In the genomic region with DNA sequence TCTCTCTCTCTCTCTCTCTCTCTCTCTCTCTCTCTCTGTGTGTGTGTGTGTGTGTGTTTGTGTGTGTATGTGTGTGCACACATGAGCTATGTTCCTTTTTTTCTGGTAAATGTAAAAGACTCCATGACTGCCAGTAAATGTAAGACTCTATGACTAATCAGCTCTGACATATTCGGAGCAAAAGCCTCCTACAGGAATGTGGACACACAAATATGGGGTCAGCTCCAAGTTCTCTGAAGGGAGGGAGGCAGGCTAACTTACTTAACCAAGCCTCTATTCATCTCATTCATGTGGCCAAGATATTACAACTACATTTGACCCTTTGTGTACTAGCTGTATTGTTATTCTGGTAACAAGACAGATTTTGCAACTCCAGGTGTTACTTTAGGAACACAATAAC, we compare ENCODE assay signal across 32 mouse cellular contexts. TPM values are rescaled to one million over a fixed set of nuclear protein-coding genes. Genes with fewer than 3 reads are reported as not detected.
"Had no signal": no experiment of that assay in that cellular context is flagged by ENCODE, and none has a peak within 500 bp of the region (broad histone marks: within the 10 kb centered on the region; RNA-seq: fewer than 3 reads in every experiment).

No protein-coding gene starts in this region.

- ATAC-seq: hindbrain, postnatal 0 days; intestine, embryonic 16.5 days had no signal

- H3K4me3 ChIP-seq: gastrocnemius, adult 2 months; heart, adult 2 months; heart, embryonic 13.5 days; heart, embryonic 15.5 days; hindbrain, embryonic 13.5 days; hindbrain, embryonic 15.5 days; kidney, embryonic 15.5 days; left cerebral cortex, adult 2 months; limb, embryonic 10.5 days; limb, embryonic 12.5 days had no signal

- H3K9ac ChIP-seq: heart, embryonic 13.5 days; heart, embryonic 15.5 days; hindbrain, embryonic 13.5 days; hindbrain, embryonic 15.5 days; kidney, embryonic 15.5 days; limb, embryonic 12.5 days had no signal

- H3K4me1 ChIP-seq: heart, embryonic 13.5 days; heart, embryonic 15.5 days; hindbrain, embryonic 13.5 days; hindbrain, embryonic 15.5 days; kidney, embryonic 15.5 days; limb, embryonic 10.5 days; limb, embryonic 12.5 days had no signal

- H3K27me3 ChIP-seq: heart, embryonic 13.5 days; heart, embryonic 15.5 days; hindbrain, embryonic 13.5 days; hindbrain, embryonic 15.5 days; kidney, embryonic 15.5 days; limb, embryonic 12.5 days had no signal

- DNase-seq: gastrocnemius, adult 2 months; gastrocnemius, postnatal 14 days; gastrocnemius, postnatal 36 days; heart, adult 11 months; heart, adult 2 months; heart, postnatal 14 days; heart, postnatal 36 days; kidney, adult 11 months; kidney, adult 2 months; kidney, adult 9 months; kidney, postnatal 14 days; kidney, postnatal 36 days; liver had no signal

- H3K9me3 ChIP-seq: heart, embryonic 13.5 days; heart, embryonic 15.5 days; hindbrain, embryonic 13.5 days; hindbrain, embryonic 15.5 days; kidney, embryonic 15.5 days; limb, embryonic 10.5 days; limb, embryonic 12.5 days had no signal

- H3K4me2 ChIP-seq: heart, embryonic 11.5 days; heart, embryonic 13.5 days; heart, embryonic 15.5 days; hindbrain, embryonic 13.5 days; hindbrain, embryonic 15.5 days; kidney, embryonic 15.5 days; limb, embryonic 12.5 days had no signal

- H3K36me3 ChIP-seq: heart, embryonic 13.5 days; heart, embryonic 15.5 days; hindbrain, embryonic 13.5 days; hindbrain, embryonic 15.5 days; kidney, embryonic 15.5 days; limb, embryonic 10.5 days; limb, embryonic 12.5 days had no signal

- H3K27ac ChIP-seq: gastrocnemius, adult 2 months; heart, adult 2 months; heart, embryonic 13.5 days; heart, embryonic 15.5 days; hindbrain, embryonic 13.5 days; hindbrain, embryonic 15.5 days; hindbrain, postnatal 0 days; kidney, embryonic 15.5 days; kidney, postnatal 0 days; left cerebral cortex, adult 2 months; limb, embryonic 10.5 days; limb, embryonic 12.5 days had no signal

RNA-seq across cellular contexts. Expression of a gene that starts 8.4 kb away (rescaled TPM):
- polyA plus RNA-seq: frontal cortex, adult 2 months; gonadal fat pad, adult 2 months; heart, adult 2 months; heart, embryonic 11.5 days; heart, embryonic 13.5 days; heart, embryonic 15.5 days; heart, postnatal 0 days; hindbrain, embryonic 11.5 days; hindbrain, embryonic 13.5 days; hindbrain, embryonic 15.5 days; hindbrain, postnatal 0 days; intestine, embryonic 14.5 days; intestine, embryonic 16.5 days; kidney, adult 2 months; kidney, embryonic 15.5 days; kidney, postnatal 0 days; large intestine, adult 2 months; limb, embryonic 10.5 days; limb, embryonic 12.5 days; limb, embryonic 14.5 days had no signal

RNA-seq across cellular contexts. Expression of a gene that starts 25.6 kb away (rescaled TPM):
- polyA plus RNA-seq: frontal cortex, adult 2 months; gonadal fat pad, adult 2 months; heart, adult 2 months; heart, embryonic 11.5 days; heart, embryonic 13.5 days; heart, embryonic 15.5 days; heart, postnatal 0 days; hindbrain, embryonic 11.5 days; hindbrain, embryonic 13.5 days; hindbrain, embryonic 15.5 days; hindbrain, postnatal 0 days; intestine, embryonic 14.5 days; intestine, embryonic 16.5 days; kidney, adult 2 months; kidney, embryonic 15.5 days; kidney, postnatal 0 days; large intestine, adult 2 months; limb, embryonic 10.5 days; limb, embryonic 12.5 days; limb, embryonic 14.5 days had no signal

RNA-seq across cellular contexts. Expression of a gene that starts 46.3 kb away (rescaled TPM):
- polyA plus RNA-seq: frontal cortex, adult 2 months; gonadal fat pad, adult 2 months; heart, adult 2 months; heart, embryonic 11.5 days; heart, embryonic 13.5 days; heart, embryonic 15.5 days; heart, postnatal 0 days; hindbrain, embryonic 11.5 days; hindbrain, embryonic 13.5 days; hindbrain, embryonic 15.5 days; hindbrain, postnatal 0 days; intestine, embryonic 14.5 days; intestine, embryonic 16.5 days; kidney, adult 2 months; kidney, embryonic 15.5 days; kidney, postnatal 0 days; large intestine, adult 2 months; limb, embryonic 10.5 days; limb, embryonic 12.5 days; limb, embryonic 14.5 days had no signal
